Mouse (Mus musculus): ENCODE data around the gene Armt1.

Armt1 gene

GRCm38 (mm10) chr10:4435416-4435815, 3.1 kb downstream of the Armt1 start:
- no peak for DNase-seq

- no peak for DNase-seq
These were observed 24.1 kb downstream of the Armt1 start for GRCm38 (mm10) chr10:4456409-4456808.

GRCm38 (mm10) chr10:4460201-4460600, 27.9 kb downstream of the Armt1 start:
- DNase-seq, result no peak

GRCm38 (mm10) chr10:4465799-4466198, 33.5 kb downstream of the Armt1 start:
- no peak for DNase-seq

GRCm38 (mm10) chr10:4469406-4469805, 37.1 kb downstream of the Armt1 start:
- no peak for DNase-seq

GRCm38 (mm10) chr10:4473591-4473993, 41.3 kb downstream of the Armt1 start:
- no peak for DNase-seq

- DNase-seq, result no peak
These were observed 43.2 kb downstream of the Armt1 start for GRCm38 (mm10) chr10:4475431-4475830.

- no peak for DNase-seq
These were observed 44.3 kb downstream of the Armt1 start for GRCm38 (mm10) chr10:4476604-4477003.

GRCm38 (mm10) chr10:4480929-4481328, 48.7 kb downstream of the Armt1 start:
- DNase-seq, result no peak

GRCm38 (mm10) chr10:4481695-4482094, 49.4 kb downstream of the Armt1 start:
- DNase-seq, result no peak

- DNase-seq, result no peak
These were observed 50.1 kb downstream of the Armt1 start, which contains the start of gene Ccdc170 for GRCm38 (mm10) chr10:4482355-4482754. TSS of gene Ccdc170 (plus strand) at chr10:4482502.

GRCm38 (mm10) chr10:4483848-4484247, 51.6 kb downstream of the Armt1 start:
- no peak for DNase-seq

GRCm38 (mm10) chr10:4484986-4485385, 52.7 kb downstream of the Armt1 start:
- no peak for DNase-seq

GRCm38 (mm10) chr10:4489865-4490264, 57.6 kb downstream of the Armt1 start:
- no peak for DNase-seq

- no peak for DNase-seq
These were observed 59.0 kb downstream of the Armt1 start for GRCm38 (mm10) chr10:4491281-4491680.

GRCm38 (mm10) chr10:4492045-4492444, 59.8 kb downstream of the Armt1 start:
- DNase-seq, result no peak

- DNase-seq, result no peak
These were observed 60.6 kb downstream of the Armt1 start for GRCm38 (mm10) chr10:4492909-4493308.

GRCm38 (mm10) chr10:4503251-4503650, 71.0 kb downstream of the Armt1 start:
- DNase-seq, result no peak

Measured in kidney, adult 8-10 months (tissue).